Mouse (Mus musculus): ENCODE data around the gene Olfr1105.

Gene Olfr1105

DNA sequence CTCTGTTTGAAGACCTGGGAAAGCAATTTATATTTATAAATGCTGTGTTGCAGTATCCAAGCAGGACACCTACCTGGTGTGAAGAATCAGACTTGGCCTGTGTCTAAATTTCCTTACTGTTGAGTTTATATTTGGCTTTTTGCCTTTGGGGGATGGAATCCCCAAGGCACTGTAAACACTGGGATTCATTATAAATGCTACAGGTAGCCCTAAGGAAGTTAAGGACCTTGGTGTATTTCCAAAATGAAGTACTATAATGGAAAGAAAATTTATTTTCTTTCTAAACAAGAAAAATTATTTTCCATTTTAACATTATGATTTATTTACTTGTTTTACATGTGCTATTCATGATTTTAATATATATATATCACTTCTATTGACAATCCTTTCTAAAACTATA lies at the start of gene Olfr1105:
Olfr1105 (minus strand) TSS at position 101 of the 400 bp plus-strand sequence.
- no peak for DNase-seq

DNA sequence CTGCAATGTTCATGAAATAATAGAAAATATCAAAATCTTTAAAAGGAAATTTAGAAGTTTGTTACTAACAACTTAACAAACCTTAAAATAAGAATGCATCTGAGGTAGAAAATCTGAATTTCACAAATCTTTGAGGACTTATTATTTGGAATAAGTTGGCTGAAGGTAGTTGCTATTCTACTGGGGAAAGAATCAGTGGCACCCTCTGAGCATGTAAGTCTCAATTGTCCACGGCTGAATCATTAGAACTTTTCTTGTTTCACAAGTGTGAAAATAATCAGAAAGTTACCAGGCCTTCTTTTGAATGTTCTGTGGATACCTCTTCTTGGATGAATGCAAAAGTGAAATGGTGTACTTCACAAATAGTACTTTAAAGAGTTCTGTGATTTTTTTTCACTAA lies 39.4 kb upstream of the Olfr1105 start, which contains the start of gene Olfr1107:
Olfr1107 (minus strand) TSS at position 101 of the 400 bp plus-strand sequence.
- DNase-seq = no peak

DNA sequence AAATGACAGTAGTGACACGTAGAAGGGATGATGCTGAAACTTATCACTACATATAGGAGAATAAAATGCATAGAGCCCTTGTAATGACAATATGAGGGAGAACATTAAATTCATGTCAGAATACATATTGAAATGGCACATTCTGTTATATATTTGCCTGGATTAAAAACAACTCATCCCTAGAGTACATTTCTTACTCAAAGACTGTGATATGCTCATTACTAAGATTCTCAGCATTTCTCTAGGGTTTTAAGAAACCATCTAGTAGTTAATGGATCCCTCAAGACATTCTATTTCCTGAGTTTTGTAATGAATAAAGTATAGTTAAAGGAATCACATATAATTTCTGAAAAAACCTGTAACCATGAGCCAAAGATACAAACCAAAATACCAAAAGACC lies 15.8 kb upstream of the Olfr1105 start, which contains the start of gene Olfr1106:
Olfr1106 (minus strand) TSS at position 101 of the 400 bp plus-strand sequence.
- no peak for DNase-seq

DNA sequence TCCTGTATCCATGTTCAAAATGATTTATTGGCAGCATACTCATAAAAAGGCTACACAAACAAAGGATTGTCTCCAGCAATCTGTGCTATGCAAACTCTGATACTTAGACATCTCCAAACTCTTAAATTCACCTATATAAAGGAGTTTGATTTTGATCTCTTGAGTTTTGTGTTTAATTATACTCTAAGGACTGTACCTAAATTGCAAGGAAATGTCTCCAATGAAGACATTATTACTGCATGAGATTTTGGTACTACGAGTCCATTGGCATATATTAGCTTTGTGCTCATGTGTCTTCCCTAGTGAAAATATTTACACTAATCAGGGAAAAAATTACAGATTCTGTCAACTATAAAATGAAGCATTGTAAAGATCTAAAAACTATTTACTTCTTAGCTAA lies 9.4 kb downstream of the Olfr1105 start, which contains the start of gene Olfr1104:
Olfr1104 (minus strand) TSS at position 101 of the 400 bp plus-strand sequence.
- DNase-seq = no peak

DNA sequence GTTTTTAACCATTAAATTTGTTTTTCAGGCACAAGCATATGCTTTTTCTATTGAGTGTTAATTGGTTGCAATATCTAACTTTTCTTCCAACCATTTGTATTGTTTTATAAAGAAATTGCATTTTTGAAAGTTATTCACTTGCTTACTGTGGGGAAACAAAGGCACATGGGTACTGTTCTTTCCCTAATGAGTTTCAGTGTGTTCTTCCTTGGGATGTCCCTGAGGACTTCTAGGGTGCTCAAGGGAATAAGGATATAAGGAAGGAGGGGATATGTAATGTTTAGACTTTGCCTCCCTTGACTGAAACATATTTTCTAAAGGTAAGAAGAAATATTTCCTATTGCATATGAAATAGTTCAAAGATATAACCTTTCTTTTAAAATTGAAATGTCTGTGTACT lies 38.2 kb downstream of the Olfr1105 start, which contains the start of gene Olfr1102:
Olfr1102 (plus strand) TSS at position 301 of the 400 bp plus-strand sequence.
- DNase-seq = no peak

DNA sequence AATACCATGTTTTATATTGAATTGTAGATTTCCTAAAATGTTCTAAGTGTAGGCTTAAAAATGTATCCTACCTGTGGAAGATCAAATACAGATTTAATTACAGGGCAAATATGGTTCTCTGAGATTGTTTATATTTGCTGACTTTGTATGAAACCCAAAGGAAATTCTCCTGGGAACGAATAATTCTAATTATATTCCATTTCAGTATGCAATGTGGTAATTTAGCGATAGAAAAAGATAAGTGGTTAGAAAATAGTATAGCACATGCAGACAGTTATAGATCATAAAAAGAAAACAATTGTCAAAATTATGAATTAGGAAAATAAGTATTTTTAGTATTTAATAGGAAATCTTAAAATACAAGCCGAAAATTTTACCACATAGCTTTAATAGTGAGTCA lies 45.2 kb downstream of the Olfr1105 start, which contains the start of gene Olfr1101:
Olfr1101 (minus strand) TSS at position 101 of the 400 bp plus-strand sequence.
- no peak for DNase-seq
